Mouse (Mus musculus): ENCODE data around the gene A630023A22Rik. TPM values are rescaled to one million over a fixed set of nuclear protein-coding genes. Genes with fewer than 3 reads are reported as not detected.

Gene A630023A22Rik
- polyA plus RNA-seq, 1 experiment from 2014 or later: 0.37 TPM

GRCm38 (mm10) chr14:34091475-34091874 is 11.1 kb downstream of the A630023A22Rik start:
- H3K4me1 ChIP-seq (ENCODE audit: insufficient read depth, low read depth, low read length): no peaks in the 10 kb centered on the region
- no peak overlapping the region for H3K4me2 ChIP-seq (replicated peaks; ENCODE audit: low read depth, low read length)
- no peak for DNase-seq (ENCODE audit: low spot score)
- H3K27ac ChIP-seq (ENCODE audit: low read length): no peak overlapping the region
- H3K27me3 ChIP-seq (replicated peaks; ENCODE audit: insufficient read depth, low read length): no peaks in the 10 kb centered on the region
- no peak overlapping the region for H3K9ac ChIP-seq (replicated peaks; ENCODE audit: low read depth)
- no peak overlapping the region for H3K4me3 ChIP-seq (ENCODE audit: low read depth, low read length)
- ATAC-seq: no peak
- H3K36me3 ChIP-seq (ENCODE audit: insufficient read depth, low read length): no peaks in the 10 kb centered on the region
- no peaks in the 10 kb centered on the region for H3K9me3 ChIP-seq (ENCODE audit: low read length)
- WGBS: 77% methylated on average over 5 of the region's 5 CpGs
- TF ChIP-seq CTCF (IDR thresholded peaks at IDR 0.05) (no peak), EP300 (IDR thresholded peaks at IDR 0.05) (no peak)

- no peaks in the 10 kb centered on the region for H3K9me3 ChIP-seq (ENCODE audit: low read length)
- no peaks in the 10 kb centered on the region for H3K4me1 ChIP-seq (ENCODE audit: insufficient read depth, low read depth, low read length)
- no peak for TF ChIP-seq EP300 (IDR thresholded peaks at IDR 0.05)
- TF ChIP-seq CTCF (IDR thresholded peaks at IDR 0.05): no peak
- WGBS: 77% methylated on average over 8 of the region's 8 CpGs
- H3K4me2 ChIP-seq (replicated peaks; ENCODE audit: low read depth, low read length): no peak overlapping the region
- H3K27ac ChIP-seq (ENCODE audit: low read length): no peak overlapping the region
- H3K9ac ChIP-seq (replicated peaks; ENCODE audit: low read depth): no peak overlapping the region
- H3K27me3 ChIP-seq (replicated peaks; ENCODE audit: insufficient read depth, low read length): no peaks in the 10 kb centered on the region
- no peaks in the 10 kb centered on the region for H3K36me3 ChIP-seq (ENCODE audit: insufficient read depth, low read length)
- ATAC-seq (no peak), DNase-seq (ENCODE audit: low spot score) (no peak)
- no peak overlapping the region for H3K4me3 ChIP-seq (ENCODE audit: low read depth, low read length)
Observed at GRCm38 (mm10) chr14:34089796-34090195, 12.8 kb downstream of the A630023A22Rik start.

DNA sequence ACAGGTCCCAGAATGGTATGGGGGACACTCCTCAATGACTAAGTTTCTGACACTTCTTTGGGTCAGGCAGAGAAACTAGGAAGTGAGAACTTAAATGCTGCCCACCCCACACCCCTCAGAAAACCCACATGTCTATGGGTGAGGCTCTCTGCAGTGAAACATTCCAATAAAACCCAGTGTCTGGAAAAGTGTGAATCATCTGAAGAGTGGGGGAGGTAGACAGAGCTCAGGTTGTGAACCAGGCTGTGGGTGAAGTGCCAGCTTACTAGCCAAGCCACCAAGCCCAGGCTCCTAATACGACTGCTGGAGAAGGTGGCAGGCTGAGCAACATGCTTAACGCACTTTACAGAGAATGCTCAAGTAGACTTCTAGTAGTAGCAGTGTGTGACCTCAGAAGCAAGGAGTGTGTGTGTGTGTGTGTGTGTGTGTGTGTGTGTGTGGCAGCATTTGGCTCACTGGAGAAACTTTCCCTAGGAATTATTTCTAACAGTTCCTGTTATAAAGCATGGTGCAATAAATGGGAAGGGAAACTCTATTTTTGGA is 14.6 kb downstream of the A630023A22Rik start:
- ATAC-seq (peak; percentile 60), DNase-seq (ENCODE audit: low spot score) (peak; percentile 39)
- Histone ChIP-seq H3K4me2 (replicated peaks; ENCODE audit: low read depth, low read length) (no peak overlapping the region), H3K9me3 (ENCODE audit: low read length) (no peaks in the 10 kb centered on the region), H3K9ac (replicated peaks; ENCODE audit: low read depth) (no peak overlapping the region), H3K4me3 (ENCODE audit: low read depth, low read length) (no peak overlapping the region), H3K4me1 (ENCODE audit: insufficient read depth, low read depth, low read length) (no peaks in the 10 kb centered on the region), H3K27ac (ENCODE audit: low read length) (no peak overlapping the region), H3K27me3 (replicated peaks; ENCODE audit: insufficient read depth, low read length) (no peaks in the 10 kb centered on the region), H3K36me3 (ENCODE audit: insufficient read depth, low read length) (no peaks in the 10 kb centered on the region)
- 59% methylated on average over 2 of the region's 2 CpGs for WGBS
- no peak for TF ChIP-seq CTCF (IDR thresholded peaks at IDR 0.05)
- TF ChIP-seq EP300 (IDR thresholded peaks at IDR 0.05): no peak

DNA sequence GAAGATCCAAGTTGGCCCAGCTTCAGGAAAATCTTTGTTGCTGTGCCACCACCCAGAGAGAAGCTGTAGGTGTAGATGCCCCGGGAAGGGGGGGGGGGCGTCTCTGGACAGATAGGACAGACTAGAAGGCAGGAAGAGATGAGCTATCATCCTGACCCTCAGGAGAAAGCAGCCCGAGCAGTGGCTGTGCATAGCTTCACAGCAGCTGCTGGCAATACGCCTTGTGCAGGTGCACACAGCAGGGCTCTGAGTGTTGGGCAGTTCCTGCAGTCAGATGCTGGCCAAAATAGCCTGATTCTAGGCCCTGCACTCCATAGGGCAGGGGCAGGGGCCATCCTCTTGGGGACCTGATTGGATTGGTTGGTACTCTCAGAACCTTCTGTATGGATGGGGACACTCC is 15.7 kb downstream of the A630023A22Rik start:
- WGBS: 52% methylated on average over 4 of the region's 4 CpGs

DNA sequence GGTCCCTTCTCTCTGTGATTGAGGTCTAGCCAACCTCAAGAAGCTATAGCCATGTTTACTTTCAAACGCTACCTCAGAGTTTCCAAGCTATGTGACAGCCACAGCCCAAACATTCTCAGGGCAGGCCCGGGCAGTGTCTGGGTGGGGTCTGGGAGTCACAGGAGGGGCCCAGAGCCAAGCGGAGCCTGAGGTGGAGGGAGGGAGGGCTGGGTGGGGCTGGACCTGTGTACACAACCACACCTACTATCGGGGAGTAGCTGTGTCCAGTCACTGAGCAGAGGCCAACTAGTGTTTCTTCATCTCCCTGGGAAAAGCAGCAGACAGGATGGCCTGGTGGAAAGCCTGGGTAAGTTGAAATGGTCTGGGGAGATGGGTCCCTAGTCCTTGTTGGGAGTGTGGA is 16.8 kb downstream of the A630023A22Rik start, which contains the start of gene Anxa8:
Anxa8 (plus strand) TSS at position 251 of the 400 bp plus-strand sequence.
- ATAC-seq: peak; percentile 69

More for the DNA sequence above, 15.7 kb downstream of the A630023A22Rik start:
- H3K4me2 ChIP-seq (replicated peaks; ENCODE audit: low read depth, low read length): no peak overlapping the region
- H3K27me3 ChIP-seq (replicated peaks; ENCODE audit: insufficient read depth, low read length): no peaks in the 10 kb centered on the region
- TF ChIP-seq EP300 (IDR thresholded peaks at IDR 0.05) (no peak), CTCF (IDR thresholded peaks at IDR 0.05) (no peak)
- no peaks in the 10 kb centered on the region for H3K9me3 ChIP-seq (ENCODE audit: low read length)
- no peaks in the 10 kb centered on the region for H3K36me3 ChIP-seq (ENCODE audit: insufficient read depth, low read length)
- DNase-seq (ENCODE audit: low spot score) (no peak), ATAC-seq (no peak)
- H3K9ac ChIP-seq (replicated peaks; ENCODE audit: low read depth): no peak overlapping the region
- no peak overlapping the region for H3K4me3 ChIP-seq (ENCODE audit: low read depth, low read length)
- H3K4me1 ChIP-seq (ENCODE audit: insufficient read depth, low read depth, low read length): no peaks in the 10 kb centered on the region
- no peak overlapping the region for H3K27ac ChIP-seq (ENCODE audit: low read length)

DNA sequence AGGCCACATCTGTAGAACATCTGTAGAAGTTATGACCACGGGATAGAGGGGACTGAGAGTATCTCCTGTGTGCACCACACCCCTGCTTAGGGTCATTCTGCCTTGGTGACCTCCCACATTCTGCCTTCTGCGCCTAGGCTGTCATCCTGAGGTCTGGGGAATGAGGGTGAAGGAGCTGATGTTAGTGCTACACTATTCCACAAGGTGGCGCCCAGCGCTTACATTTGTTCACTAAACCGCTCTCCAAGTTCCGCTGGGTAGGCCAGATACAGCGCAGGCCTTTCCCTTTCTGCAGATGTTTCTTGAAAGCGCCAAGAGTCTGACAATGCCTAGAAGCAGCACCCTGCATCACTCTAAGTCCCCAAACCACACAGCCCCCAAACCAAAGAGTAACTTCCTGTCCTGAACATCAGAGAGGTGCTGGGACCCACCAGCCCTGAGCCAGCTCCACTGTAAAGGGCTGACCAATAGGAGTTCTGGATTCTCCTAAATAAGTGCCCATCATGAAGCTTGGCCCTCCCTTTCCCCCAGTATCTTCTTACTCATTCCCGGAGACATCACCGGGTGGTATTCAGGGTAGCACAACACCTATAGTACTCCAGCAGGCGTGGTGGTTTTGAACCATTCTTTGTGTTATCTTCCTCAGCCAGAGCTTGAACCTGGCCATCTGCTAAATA is 22.1 kb downstream of the A630023A22Rik start:
- H3K9me3 ChIP-seq (ENCODE audit: low read length): no peaks in the 10 kb centered on the region
- no peak overlapping the region for H3K9ac ChIP-seq (replicated peaks; ENCODE audit: low read depth)
- no peaks in the 10 kb centered on the region for H3K27me3 ChIP-seq (replicated peaks; ENCODE audit: insufficient read depth, low read length)
- no peak overlapping the region for H3K27ac ChIP-seq (ENCODE audit: low read length)
- ATAC-seq (peak; percentile 69), DNase-seq (ENCODE audit: low spot score) (peak; percentile 95)
- peak; percentile 93 for TF ChIP-seq CTCF (IDR thresholded peaks at IDR 0.05)
- no peak for TF ChIP-seq EP300 (IDR thresholded peaks at IDR 0.05)
- H3K4me3 ChIP-seq (ENCODE audit: low read depth, low read length): no peak overlapping the region
- WGBS: 10% methylated on average over 11 of the region's 11 CpGs
- no peaks in the 10 kb centered on the region for H3K4me1 ChIP-seq (ENCODE audit: insufficient read depth, low read depth, low read length)
- no peak overlapping the region for H3K4me2 ChIP-seq (replicated peaks; ENCODE audit: low read depth, low read length)
- no peaks in the 10 kb centered on the region for H3K36me3 ChIP-seq (ENCODE audit: insufficient read depth, low read length)

More for the DNA sequence above, 16.8 kb downstream of the A630023A22Rik start, which contains the start of gene Anxa8:
- TF ChIP-seq CTCF (IDR thresholded peaks at IDR 0.05) (no peak), EP300 (IDR thresholded peaks at IDR 0.05) (no peak)
- no peak within 1 kb of the TSS for H3K4me3 ChIP-seq (ENCODE audit: low read depth, low read length)
- H3K27ac ChIP-seq (ENCODE audit: low read length): no peak within 1 kb of the TSS
- 31% methylated on average over 4 of the region's 4 CpGs for WGBS
- peak; percentile 43 for DNase-seq (ENCODE audit: low spot score)
- no peak within 1 kb of the TSS for H3K4me2 ChIP-seq (replicated peaks; ENCODE audit: low read depth, low read length)
- H3K27me3 ChIP-seq (replicated peaks; ENCODE audit: insufficient read depth, low read length): no peaks in the 10 kb centered on the region
- H3K36me3 ChIP-seq (ENCODE audit: insufficient read depth, low read length): no peaks in the 10 kb centered on the region
- H3K9me3 ChIP-seq (ENCODE audit: low read length): no peaks in the 10 kb centered on the region
- H3K4me1 ChIP-seq (ENCODE audit: insufficient read depth, low read depth, low read length): no peaks in the 10 kb centered on the region
- H3K9ac ChIP-seq (replicated peaks; ENCODE audit: low read depth): no peak within 1 kb of the TSS
